Mouse (Mus musculus): ENCODE measurements around the gene Senp7.
"Not testable (repeated sequence)": the region's sequence is repeated elsewhere in the genome, so short reads cannot be mapped to it uniquely, and the experiment has no call there.

The Senp7 gene

DNA sequence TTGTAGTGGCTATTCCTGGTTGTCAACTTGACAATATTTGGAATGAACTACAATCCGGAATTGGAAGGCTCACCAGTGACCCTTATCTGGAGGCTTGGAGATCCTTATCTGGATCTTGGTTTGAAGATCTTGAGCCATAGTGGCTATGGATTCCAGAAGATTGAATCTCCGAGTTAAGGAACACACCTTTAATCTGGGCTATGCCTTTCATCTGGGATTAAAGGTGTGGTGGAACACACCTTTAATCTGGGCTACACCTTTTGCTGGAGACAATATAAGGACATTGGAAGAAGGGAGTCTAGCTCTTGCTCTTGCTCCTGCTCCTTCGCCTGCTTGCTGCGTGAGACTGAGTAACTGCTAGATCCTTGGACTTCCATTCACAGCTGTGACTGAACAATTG lies at the start of gene Senp7:
Gene Senp7 (plus strand): TSS at position 301 of the 400 bp plus-strand sequence.
- not testable (repeated sequence) for TF ChIP-seq GATA4 (IDR thresholded peaks at IDR 0.05; ENCODE audit: insufficient replicate concordance, low read length)

DNA sequence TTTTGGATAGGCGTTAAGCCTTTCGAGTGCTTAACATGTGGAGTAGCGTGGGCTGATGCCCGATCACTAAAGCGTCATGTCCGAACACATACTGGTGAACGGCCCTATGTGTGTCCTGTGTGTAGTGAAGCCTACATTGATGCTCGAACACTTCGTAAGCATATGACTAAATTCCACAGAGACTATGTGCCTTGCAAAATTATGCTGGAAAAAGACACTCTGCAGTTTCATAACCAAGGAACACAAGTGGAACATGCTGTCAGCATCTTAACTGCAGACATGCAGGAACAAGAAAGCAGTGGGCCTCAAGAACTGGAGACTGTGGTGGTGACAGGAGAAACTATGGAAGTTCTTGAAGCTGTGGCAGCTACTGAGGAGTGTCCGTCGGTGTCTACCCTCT lies 41.3 kb upstream of the Senp7 start:
- TF ChIP-seq GATA4 (IDR thresholded peaks at IDR 0.05; ENCODE audit: insufficient replicate concordance, low read length), result no peak

DNA sequence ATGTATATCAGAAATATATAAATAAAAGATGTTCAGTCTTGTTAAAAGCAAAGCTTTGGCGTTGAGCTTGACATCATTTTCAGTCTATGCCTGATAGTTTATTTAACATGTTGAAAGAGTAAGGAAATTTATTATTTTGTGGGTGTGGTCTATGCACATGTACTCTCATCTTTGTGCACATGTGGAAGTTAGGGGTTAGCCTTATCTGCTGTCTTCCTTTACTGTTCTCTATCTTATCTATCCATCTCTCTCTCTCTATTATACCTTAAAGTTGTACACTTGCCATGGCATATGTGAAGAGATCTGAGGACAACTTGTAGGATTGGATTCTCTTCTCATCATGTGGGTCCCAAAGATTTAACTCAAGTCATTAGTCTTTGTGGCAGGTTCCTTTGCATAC lies 39.3 kb upstream of the Senp7 start:
- no peak for TF ChIP-seq GATA4 (IDR thresholded peaks at IDR 0.05; ENCODE audit: insufficient replicate concordance, low read length)

DNA sequence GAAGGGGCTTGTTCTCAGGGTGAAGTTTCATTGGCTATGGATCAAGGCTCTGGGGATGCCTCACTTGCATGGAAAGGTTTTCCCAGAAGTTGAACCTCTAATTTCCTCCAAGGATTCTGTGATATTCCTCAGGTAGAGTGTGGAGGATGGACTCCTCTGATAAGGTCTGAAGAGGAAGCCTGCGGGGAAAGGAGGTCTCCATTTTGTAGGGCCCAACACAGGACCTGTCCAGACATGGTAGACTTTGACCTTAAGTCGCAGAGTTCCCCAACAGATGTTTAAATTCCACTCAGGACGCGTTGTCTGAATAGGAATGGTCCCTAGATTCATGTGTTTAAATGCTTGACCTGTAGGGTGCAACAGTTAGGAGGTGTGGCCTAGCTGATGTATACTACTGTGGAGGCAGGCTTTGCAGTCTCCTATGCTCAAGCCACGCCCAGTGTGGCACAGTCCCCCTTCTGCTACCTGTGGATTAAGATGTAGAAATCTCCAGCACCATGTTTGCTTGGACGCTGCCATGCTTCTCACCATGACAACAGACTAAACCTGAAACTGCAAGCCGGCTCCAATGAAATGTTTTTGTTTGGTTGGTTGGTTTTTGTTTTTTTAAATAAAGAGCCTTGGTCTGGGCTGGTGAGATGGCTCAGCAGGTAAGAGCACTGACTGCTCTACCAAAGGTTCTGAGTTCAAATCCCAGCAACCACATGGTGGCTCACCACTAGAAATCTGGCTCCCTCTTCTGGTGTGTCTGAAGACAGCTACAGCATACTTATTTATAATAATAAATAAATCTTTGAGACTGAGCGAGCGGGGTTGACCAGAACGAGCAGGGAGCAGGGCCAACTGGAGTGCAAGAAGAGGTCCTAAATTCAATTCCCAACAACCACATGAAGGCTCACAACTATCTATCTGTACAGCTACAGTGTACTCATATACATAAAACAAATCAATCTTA lies 35.1 kb upstream of the Senp7 start:
- no peak for TF ChIP-seq GATA4 (IDR thresholded peaks at IDR 0.05; ENCODE audit: insufficient replicate concordance, low read length)

DNA sequence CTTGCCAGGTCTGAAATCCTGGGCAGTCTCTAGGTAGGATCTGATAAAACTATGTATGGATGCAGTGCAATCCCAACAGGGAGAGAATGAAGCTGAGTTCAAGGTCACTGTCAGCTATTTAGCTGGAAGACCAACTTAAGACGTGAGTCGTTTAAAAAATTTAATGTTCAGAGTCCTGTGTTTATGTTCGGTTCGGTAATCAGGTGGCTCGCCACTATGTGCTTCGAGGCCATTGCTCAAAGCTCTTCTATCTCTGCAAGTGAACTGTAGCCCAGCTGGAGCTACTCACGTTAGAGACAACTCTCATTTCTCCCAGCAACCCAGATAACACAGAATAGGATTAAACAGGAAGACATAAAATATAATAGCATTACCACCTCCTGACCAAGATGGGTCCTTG lies 34.1 kb upstream of the Senp7 start:
- no peak for TF ChIP-seq GATA4 (IDR thresholded peaks at IDR 0.05; ENCODE audit: insufficient replicate concordance, low read length)

DNA sequence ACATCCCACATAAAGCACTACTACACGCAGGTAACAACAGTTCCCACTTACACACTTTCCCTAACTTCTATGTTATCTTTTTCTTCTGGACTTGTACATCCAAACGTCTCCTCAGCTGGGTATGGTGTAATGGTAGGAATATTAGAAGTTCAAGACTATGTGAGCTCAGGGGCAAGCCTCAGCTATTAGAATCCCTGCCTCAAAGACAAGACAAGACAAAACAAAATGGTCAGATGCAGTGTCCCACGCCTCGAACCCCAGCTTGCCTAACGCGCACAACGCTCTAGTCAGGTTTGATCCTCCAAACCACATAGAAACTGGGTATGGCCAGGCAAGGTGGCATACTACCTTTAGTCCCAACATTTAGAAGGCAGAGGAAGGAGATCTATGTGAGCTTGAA lies 28.5 kb upstream of the Senp7 start:
- TF ChIP-seq GATA4 (IDR thresholded peaks at IDR 0.05; ENCODE audit: insufficient replicate concordance, low read length), result no peak

DNA sequence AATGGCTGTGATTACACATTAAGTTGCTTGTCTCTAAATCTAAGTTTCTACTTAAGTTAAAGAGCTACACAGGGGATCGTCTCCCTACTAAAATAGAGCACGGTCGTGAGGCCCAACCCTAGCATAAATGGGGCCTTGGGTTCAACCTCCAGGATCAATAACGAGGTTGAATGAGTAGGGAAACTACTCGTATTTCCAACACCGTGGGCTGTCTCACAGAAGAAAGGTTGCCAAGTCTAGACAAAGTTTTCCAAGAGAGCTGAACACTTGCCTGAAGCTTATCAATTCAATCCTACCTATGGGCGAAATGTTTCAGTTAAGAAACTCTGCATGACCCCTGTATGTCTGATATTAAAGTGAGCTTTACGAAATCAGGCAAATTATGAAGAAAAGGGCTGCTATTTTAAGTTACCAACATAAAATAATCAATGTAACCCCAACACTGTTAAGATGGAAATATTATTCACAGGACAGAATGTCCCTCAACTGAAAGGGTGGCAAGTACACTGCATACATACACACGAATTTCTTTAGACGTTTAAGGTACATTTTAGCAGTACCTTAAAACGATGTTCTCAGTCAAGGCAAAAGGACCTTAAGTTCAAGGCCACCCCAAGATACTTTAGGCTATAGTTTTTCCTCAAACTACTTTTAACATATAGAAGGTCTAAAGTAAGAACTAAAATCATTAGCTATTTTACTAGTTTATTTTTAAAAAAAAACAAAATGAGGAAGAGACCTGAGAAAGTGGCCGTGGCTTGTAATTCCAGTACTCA lies 20.1 kb upstream of the Senp7 start:
- TF ChIP-seq GATA4 (IDR thresholded peaks at IDR 0.05; ENCODE audit: insufficient replicate concordance, low read length), result no peak

DNA sequence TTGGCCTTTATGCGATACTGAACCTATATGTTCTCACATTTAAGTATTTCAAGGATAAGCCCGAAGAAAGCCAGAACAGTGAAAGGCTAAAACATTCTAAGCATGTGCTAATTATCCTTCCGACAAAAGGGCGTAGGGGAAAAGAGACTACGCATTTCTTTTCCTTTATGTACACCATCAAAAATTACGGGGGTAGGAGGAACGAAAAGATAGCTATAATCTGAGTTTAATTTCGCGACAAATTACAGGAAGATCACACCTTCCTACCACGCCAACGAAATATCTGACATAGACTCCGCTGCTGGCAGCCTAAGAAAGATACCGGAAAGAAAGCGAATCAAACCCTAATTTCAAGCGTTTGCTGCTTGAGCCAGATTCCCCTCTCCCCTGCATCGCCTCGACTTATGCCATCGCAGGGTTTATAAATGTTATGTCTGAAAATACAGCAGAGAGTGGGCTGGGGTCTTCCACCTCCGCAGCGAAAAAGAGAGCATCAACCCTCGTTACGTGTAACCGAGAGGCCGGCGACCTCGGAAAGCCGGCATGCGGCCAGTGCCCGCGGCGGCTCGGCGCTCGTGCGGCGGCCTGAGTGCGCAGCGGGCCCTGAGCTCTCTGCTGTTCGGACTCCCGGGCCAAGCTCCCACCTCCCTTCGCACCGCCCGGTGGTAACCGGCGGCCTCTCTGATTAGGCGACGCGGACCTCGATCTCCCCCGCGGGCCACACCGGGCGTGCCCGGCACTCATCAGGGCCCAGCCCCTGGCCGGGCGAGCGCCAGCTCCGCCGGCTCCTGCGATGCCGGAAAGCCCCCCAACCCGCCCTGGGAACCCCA lies 19.2 kb upstream of the Senp7 start:
- no peak for TF ChIP-seq GATA4 (IDR thresholded peaks at IDR 0.05; ENCODE audit: insufficient replicate concordance, low read length)

DNA sequence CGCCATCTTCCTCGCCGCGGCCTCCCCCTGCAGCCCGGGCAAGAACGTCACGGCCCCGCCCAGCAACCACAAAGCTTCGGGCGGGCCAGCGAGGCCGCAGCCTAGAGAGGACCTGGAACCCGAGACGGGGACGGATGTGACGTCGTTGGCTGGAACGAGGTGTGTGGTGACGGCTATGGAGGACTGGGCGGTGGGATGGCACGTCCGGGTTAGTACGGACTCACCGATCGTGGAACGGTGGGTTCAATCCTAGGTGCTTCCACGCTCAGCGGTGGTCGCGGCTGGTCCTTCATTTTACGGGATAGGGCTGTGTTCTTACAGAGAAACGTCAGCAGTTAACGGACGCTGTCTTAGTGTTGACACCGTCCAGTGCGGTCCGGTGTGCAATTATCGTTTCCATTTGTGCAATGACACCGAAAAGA lies 18.5 kb upstream of the Senp7 start, which contains the start of gene Pcnp:
Gene Pcnp (minus strand): TSS at position 79 of the 422 bp plus-strand sequence.
- no peak; the same call in 1 of the 2 replicates for TF ChIP-seq GATA4 (IDR thresholded peaks at IDR 0.05; ENCODE audit: insufficient replicate concordance, low read length)

DNA sequence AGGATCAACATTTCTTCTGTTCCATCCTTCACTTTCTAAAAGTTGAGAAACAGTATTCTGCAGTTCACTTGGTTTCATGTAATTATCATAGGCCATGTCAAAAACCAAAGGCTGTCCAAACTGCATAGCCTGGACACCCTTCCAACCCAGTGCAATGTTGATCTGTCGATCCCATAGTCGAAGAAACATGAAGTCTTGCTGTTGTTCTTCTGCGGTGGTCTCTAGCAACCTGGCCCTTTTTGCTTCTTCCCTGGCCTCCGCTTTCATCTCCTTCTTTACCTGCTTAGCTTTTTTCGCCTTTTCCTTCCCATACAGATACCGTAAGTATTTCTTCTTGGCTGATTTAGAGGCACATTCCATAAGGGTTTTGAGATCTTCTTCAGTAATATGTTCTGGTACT lies 13.6 kb upstream of the Senp7 start:
- no peak for TF ChIP-seq GATA4 (IDR thresholded peaks at IDR 0.05; ENCODE audit: insufficient replicate concordance, low read length)

DNA sequence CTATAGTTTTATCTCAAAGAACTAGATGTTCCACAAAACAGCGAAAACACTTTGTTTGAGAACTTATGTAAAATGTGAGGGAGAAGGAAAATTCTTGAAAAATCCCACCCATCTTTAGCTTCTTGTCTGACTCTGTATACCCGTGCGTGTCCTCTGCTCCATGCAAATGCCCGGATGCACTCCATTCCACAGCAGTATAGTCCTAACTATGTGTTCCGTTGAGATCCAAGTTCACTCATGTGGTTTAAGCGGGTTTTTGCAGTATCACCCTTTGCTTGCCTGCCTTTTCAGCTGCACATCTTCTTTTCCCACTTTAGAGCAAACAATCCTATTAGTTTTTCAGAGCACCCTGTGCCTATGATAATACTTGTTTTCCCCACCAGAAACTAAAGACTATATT lies 11.6 kb upstream of the Senp7 start:
- TF ChIP-seq GATA4 (IDR thresholded peaks at IDR 0.05; ENCODE audit: insufficient replicate concordance, low read length), result no peak

DNA sequence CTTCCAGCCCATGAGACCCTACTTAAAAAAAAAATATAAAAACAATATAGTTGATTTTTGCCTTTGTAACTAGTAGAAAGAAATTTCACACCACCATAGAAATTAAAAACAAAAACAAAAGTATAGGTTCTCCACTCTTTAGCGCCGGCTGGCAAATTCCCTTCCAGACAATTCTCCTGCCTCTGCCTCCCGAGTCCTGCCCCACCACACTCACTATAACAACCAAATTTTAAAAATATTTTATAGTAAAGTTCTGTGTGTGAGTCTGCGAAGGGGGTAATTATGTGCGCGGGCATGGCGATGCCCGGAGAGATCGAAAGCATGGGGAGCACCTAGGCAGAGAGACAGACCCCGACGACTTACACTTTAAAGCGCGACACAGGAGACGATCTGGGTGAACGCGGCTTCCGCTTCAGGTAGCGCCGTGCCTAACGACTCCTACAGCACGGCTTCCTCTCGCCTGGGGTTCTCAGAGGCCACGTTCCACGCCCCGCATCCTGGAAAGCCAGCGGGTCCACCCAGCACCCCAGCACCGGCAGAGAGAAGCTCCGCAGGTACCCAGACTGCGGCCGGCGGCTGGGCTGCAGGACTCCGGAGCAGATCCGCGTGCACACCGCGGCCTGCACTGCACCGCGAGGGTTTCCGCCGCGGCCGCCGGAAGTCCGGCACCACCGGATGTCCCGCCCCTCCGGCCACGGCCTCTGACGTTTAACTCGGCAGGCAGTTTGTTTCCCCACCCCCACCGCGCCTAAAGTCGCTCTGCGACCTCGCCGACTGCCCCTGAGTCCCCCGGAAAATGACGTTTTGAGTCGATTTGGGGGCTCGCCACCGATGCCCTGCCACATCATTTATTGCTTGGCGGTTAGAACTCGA lies 10.8 kb upstream of the Senp7 start, which contains the start of gene Trmt10c:
Gene Trmt10c (minus strand): TSS at position 682 of the 873 bp plus-strand sequence.
- no peak for TF ChIP-seq GATA4 (IDR thresholded peaks at IDR 0.05; ENCODE audit: insufficient replicate concordance, low read length)

DNA sequence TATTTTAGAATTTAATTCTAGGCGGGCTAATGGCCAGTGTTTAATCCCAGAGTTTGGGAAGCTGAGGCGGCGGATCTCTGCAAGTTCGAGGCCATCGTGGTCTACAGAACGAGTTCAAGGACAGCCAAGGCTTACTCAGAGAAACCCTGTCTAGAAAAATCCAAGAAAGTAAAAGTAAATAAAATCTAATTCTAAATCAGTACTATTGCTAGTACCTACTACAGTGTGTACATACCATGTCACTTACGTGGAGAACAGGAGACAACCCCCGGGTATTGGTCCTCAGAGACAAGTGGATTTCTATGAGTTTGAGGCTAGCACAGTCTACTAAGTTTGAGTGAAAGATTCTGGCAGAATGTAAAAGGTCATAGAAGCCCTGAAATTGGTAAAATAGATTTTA lies 10.0 kb upstream of the Senp7 start:
- TF ChIP-seq GATA4 (IDR thresholded peaks at IDR 0.05; ENCODE audit: insufficient replicate concordance, low read length), result no peak

DNA sequence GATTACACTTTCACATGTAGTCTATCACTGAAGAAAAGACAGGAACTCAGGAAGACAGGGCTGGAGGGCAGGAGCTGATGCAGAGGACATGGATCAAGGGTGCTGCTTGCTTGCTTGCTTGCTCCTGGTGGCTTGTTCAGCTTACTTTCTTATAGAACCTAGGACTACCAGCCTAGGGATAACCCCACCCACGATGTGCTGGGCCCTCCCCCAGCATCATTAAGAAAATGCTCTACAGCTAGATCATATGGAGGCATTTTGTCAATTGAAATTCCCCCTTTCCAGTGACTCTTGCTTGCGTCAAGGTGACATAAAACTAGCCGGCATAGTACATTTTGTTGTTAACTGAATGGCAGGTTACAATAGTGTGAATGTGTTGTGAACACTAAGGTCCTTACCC lies 7.8 kb downstream of the Senp7 start:
- TF ChIP-seq GATA4 (IDR thresholded peaks at IDR 0.05; ENCODE audit: insufficient replicate concordance, low read length), result no peak

Data from liver, adult (tissue).